8 mouse cellular contexts compared by ENCODE assay signal in genomic region chr15:102721980-102722475, GRCm38 (mm10). TPM values are rescaled to one million over a fixed set of nuclear protein-coding genes. Genes with fewer than 3 reads are reported as not detected.
DNase-seq lines count a peak whose midpoint lies in the region; ATAC-seq lines count a peak whose summit lies in the region.

Gene Calcoco1, minus strand, starts transcription at chr15:102722178.

- peak; percentile 99 for DNase-seq in ES-CJ7 (ENCODE audit: low read depth, low spot score)
- DNase-seq in cerebellum, adult 11 months = peak; percentile 92
- DNase-seq in forebrain, embryonic 14.5 days (ENCODE audit: low spot score) = peak; percentile 98
- DNase-seq in heart, postnatal 14 days = peak; percentile 93 to 95
- peak; percentile 95 for DNase-seq in layer of hippocampus, adult 11-12 months (ENCODE audit: low spot score)
- peak; percentile 96 to 98 for DNase-seq in lung, adult 18-20 months
- peak; percentile 95 for DNase-seq in testis, postnatal 14 days (ENCODE audit: low spot score)

- H3K4me2 ChIP-seq in forebrain, embryonic 14.5 days (ENCODE audit: low read length) = peak within 1 kb of the TSS; percentile 72
- peak within 1 kb of the TSS; percentile 73 for H3K4me2 ChIP-seq in neural tube, embryonic 15.5 days

- peak within 1 kb of the TSS; percentile 56 for H3K4me3 ChIP-seq in forebrain, embryonic 14.5 days (ENCODE audit: low read depth, low read length)
- H3K4me3 ChIP-seq in neural tube, embryonic 15.5 days (replicated peaks) = peak within 1 kb of the TSS; percentile 76

- peak; percentile 100 for ATAC-seq in forebrain, embryonic 14.5 days
- ATAC-seq in neural tube, embryonic 15.5 days (ENCODE audit: low FRiP score) = peak; percentile 98

- H3K27ac ChIP-seq in forebrain, embryonic 14.5 days (ENCODE audit: low read depth, low read length) = no peak within 1 kb of the TSS
- H3K27ac ChIP-seq in neural tube, embryonic 15.5 days (replicated peaks) = peak within 1 kb of the TSS; percentile 67

- no peaks in the 10 kb centered on the region for H3K27me3 ChIP-seq in forebrain, embryonic 14.5 days (replicated peaks; ENCODE audit: control insufficient read depth, insufficient read depth, low read length)
- no peaks in the 10 kb centered on the region for H3K27me3 ChIP-seq in neural tube, embryonic 15.5 days (replicated peaks)

- H3K36me3 ChIP-seq in forebrain, embryonic 14.5 days (ENCODE audit: control insufficient read depth, insufficient read depth, low read length) = peaks cover 25% of the 10 kb centered on the region
- H3K36me3 ChIP-seq in neural tube, embryonic 15.5 days = peaks cover 16% of the 10 kb centered on the region

- under 1% methylated on average over 27 of the region's 27 CpGs for WGBS in forebrain, embryonic 14.5 days
- 2% methylated on average over 27 of the region's 27 CpGs for WGBS in neural tube, embryonic 15.5 days

- peaks cover 7% of the 10 kb centered on the region; the same call in 1 of the 2 replicates for H3K4me1 ChIP-seq in forebrain, embryonic 14.5 days (ENCODE audit: control insufficient read depth, insufficient read depth, low read length)
- H3K4me1 ChIP-seq in neural tube, embryonic 15.5 days = peaks cover 19% of the 10 kb centered on the region

- intact Hi-C loops in heart, postnatal 14 days (cut with DNase I) = no loop called here

- no peaks in the 10 kb centered on the region for H3K9me3 ChIP-seq in forebrain, embryonic 14.5 days (replicated peaks; ENCODE audit: control insufficient read depth, low read length)
- H3K9me3 ChIP-seq in neural tube, embryonic 15.5 days (replicated peaks) = no peaks in the 10 kb centered on the region

- peak within 1 kb of the TSS; percentile 76 for H3K9ac ChIP-seq in forebrain, embryonic 14.5 days (ENCODE audit: low read length)
- peak within 1 kb of the TSS; percentile 67 for H3K9ac ChIP-seq in neural tube, embryonic 15.5 days (replicated peaks)

RNA-seq across cellular contexts. Expression of gene Calcoco1, which starts in this region (rescaled TPM):
- 48.2 and 61.2 TPM in 2 replicates for polyA plus RNA-seq in forebrain, embryonic 14.5 days (2014; fragmentation: Nextera tagmentation; extraction: Ambion mirVana)
- 100 to 1,000 TPM in 1 of 2 experiments, 10 to 100 TPM in 1; 89.5 to 104 TPM for total RNA-seq in heart, postnatal 14 days (2021)
- polyA plus RNA-seq in neural tube, embryonic 15.5 days (2015; fragmentation: Nextera tagmentation; extraction: Ambion mirVana) = 28.3 and 41.6 TPM in 2 replicates
